Mouse (Mus musculus) midbrain, embryonic 14.5 days (tissue): ENCODE data around the gene Pdgfa. TPM values are rescaled to one million over a fixed set of nuclear protein-coding genes. Genes with fewer than 3 reads are reported as not detected.

Source experiments
- ATAC-seq: fragments of 200-750 bp; cut with Nextera tagmentation; 2 replicates; pipeline ENCODE4 v1.8.0; 2017; ENCODE audit warnings: moderate number of reproducible peaks, moderate library complexity; ENCODE audit not compliant: low FRiP score, low TSS enrichment
- DNase-seq: peaks from one replicate; pipeline ENCODE4 v3.0.0-alpha.2; 2015
- H3K27ac ChIP-seq: fragments of 300-500 bp; sonication (generic); replicated peaks from 2 replicates; pipeline ENCODE4 v1.5.1; 2014; ENCODE audit warnings: mild to moderate bottlenecking, low read depth, low read length, moderate library complexity
- H3K27me3 ChIP-seq: fragments of 300-500 bp; sonication (generic); 2 replicates; pipeline ENCODE4 v1.6.1; 2014; ENCODE audit warnings: low read length, control low read depth, mixed read lengths; ENCODE audit not compliant: control insufficient read depth, insufficient read depth
- H3K36me3 ChIP-seq: fragments of 300-500 bp; sonication (generic); 2 replicates; pipeline ENCODE4 v1.6.1; 2014; ENCODE audit warnings: low read length, control low read depth; ENCODE audit not compliant: control insufficient read depth, insufficient read depth
- H3K4me1 ChIP-seq: fragments of 300-500 bp; sonication (generic); 2 replicates; pipeline ENCODE4 v1.6.1; 2014; ENCODE audit warnings: mild to moderate bottlenecking, antibody characterized with exemption, low read length, control low read depth; ENCODE audit not compliant: control insufficient read depth, insufficient read depth
- H3K4me2 ChIP-seq: fragments of 300-500 bp; sonication (generic); 2 replicates; pipeline ENCODE4 v1.6.1; 2014; ENCODE audit warnings: mild to moderate bottlenecking, low read length, moderate library complexity
- H3K4me3 ChIP-seq: fragments of 300-500 bp; sonication (generic); replicated peaks from 2 replicates; pipeline ENCODE4 v1.5.1; 2014; ENCODE audit warnings: low read depth, low read length
- H3K9ac ChIP-seq: fragments of 300-500 bp; sonication (generic); replicated peaks from 2 replicates; pipeline ENCODE4 v1.6.1; 2014; ENCODE audit warnings: mild to moderate bottlenecking, low read length, moderate library complexity
- H3K9me3 ChIP-seq: fragments of 300-500 bp; sonication (generic); 2 replicates; pipeline ENCODE4 v1.6.1; 2016; ENCODE audit warnings: low read length, control low read depth, mixed read lengths; ENCODE audit not compliant: control insufficient read depth
- WGBS: fragments of 180-500 bp; shearing (Covaris S2); extraction: QIAGEN DNeasy Blood & Tissue Kit; methylation state at CpG from one replicate; pipeline ENCODE4 v1.1.7; 2014; 5-methylcytosine and 5-hydroxymethylcytosine counted together
- polyA plus RNA-seq: library from polyadenylated mRNA; unstranded; fragments of >200 nt; fragmentation: Nextera tagmentation; extraction: Ambion mirVana; gene quantifications from 2 replicates; pipeline ENCODE4 v1.2.1, GENCODE M21; 2014

Gene Pdgfa
- polyA plus RNA-seq, 1 experiment from 2014 or later = 16.2 TPM

- Histone ChIP-seq H3K9me3 (peaks cover 4% of the 10 kb centered on the region), H3K36me3 (no peaks in the 10 kb centered on the region), H3K4me3 (peak overlapping the region; percentile 58), H3K27ac (no peak overlapping the region), H3K4me2 (peak overlapping the region; percentile 94), H3K27me3 (peaks cover 54% of the 10 kb centered on the region), H3K9ac (no peak overlapping the region; the same call in 1 of the 2 replicates), H3K4me1 (peaks cover 33% of the 10 kb centered on the region)
- peak; percentile 53 for DNase-seq
- WGBS = under 1% methylated on average over 30 of the region's 30 CpGs
- ATAC-seq = no peak
Observed at GRCm38 (mm10) chr5:138997936-138998580, 888 bp upstream of the Pdgfa start.

DNA sequence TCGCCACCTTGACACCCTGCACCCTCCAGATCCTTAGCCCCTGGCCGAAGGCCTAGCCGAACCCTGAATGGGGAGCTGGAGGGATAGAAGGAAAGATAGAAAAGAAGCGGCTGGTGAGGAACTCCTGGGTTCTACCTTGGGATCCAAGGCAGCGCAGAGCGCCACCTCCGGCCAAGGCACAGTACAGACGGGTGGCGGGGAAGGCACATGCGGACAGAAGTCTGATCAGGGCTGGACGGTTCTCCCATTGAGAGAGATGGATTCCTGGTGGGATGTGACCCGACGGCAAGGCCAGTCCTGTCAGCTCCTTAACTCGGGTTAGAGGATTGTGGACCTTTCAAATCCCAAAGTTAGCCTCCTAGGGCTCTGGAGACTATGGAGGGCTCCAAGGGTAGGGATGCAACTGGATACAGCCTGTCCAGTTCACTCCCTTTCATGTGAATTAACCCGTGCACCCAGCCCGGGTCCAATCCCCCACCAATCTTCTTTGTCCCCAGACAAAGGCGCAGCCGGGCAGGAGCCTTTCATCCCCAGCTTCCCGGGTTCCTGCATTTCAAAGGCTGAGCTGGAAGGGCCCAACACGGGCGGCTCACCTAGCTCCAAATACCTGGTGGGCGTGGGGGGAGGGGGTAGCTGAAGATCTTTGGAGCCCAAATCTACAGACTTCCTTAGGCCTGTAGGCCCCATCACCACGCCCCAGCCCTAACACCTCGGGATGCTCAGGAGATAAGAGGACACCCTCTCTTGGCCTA lies 672 bp downstream of the Pdgfa start:
- peak overlapping the region; percentile 58 for H3K4me3 ChIP-seq
- peak overlapping the region; percentile 85; the same call in 1 of the 2 replicates for H3K27ac ChIP-seq
- WGBS = 3% methylated on average over 24 of the region's 24 CpGs
- no peak for ATAC-seq
- peaks cover 69% of the 10 kb centered on the region for H3K27me3 ChIP-seq
- peak; percentile 65 for DNase-seq
- peak overlapping the region; percentile 75; the same call in 1 of the 2 replicates for H3K9ac ChIP-seq
- H3K36me3 ChIP-seq = no peaks in the 10 kb centered on the region
- peak overlapping the region; percentile 94 for H3K4me2 ChIP-seq
- H3K9me3 ChIP-seq = no peaks in the 10 kb centered on the region
- peaks cover 39% of the 10 kb centered on the region for H3K4me1 ChIP-seq

DNA sequence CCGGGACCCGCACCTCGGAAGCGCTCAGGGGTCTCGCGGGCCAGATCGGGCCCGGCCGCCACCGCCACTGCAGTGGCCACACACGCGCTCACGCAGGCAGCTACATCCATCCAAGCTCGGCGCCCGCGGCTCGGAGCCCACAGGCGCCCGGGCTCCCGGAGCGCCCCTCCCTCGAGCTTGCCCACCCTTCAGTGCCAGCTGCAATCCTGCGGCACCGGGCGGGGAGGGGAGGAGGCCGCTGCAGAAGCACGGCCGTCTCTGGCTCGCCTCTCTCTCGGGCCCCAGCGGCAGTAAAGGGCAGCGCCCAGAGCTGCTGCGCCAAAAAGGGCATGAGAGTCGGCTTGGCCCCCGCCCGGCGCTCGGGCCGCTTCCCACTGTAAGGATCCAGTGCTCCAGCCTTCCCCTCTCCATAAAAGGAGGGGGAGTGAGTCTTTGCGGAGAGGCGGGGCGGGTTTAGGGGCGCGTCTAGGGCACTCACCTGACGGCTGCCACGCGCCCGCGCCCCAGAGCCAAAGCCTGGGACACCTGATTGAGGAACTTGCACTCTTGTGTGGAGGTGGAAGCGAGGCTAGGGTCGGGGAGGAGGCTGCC lies 1.4 kb downstream of the Pdgfa start:
- WGBS = under 1% methylated on average over 45 of the region's 52 CpGs
- peak overlapping the region; percentile 75 for H3K9ac ChIP-seq
- H3K4me1 ChIP-seq = peaks cover 39% of the 10 kb centered on the region
- H3K4me3 ChIP-seq = peak overlapping the region; percentile 58
- peak; percentile 71 for ATAC-seq
- peak; percentile 81 for DNase-seq
- peak overlapping the region; percentile 85 for H3K27ac ChIP-seq
- peak overlapping the region; percentile 94 for H3K4me2 ChIP-seq
- no peaks in the 10 kb centered on the region for H3K9me3 ChIP-seq
- peaks cover 76% of the 10 kb centered on the region for H3K27me3 ChIP-seq
- no peaks in the 10 kb centered on the region for H3K36me3 ChIP-seq

- peak overlapping the region; percentile 85 for H3K27ac ChIP-seq
- peak overlapping the region; percentile 75 for H3K9ac ChIP-seq
- H3K4me2 ChIP-seq = peak overlapping the region; percentile 94
- peak overlapping the region; percentile 58 for H3K4me3 ChIP-seq
- H3K9me3 ChIP-seq = no peaks in the 10 kb centered on the region
- peaks cover 79% of the 10 kb centered on the region for H3K27me3 ChIP-seq
- peaks cover 39% of the 10 kb centered on the region for H3K4me1 ChIP-seq
- under 1% methylated on average over 116 of the region's 127 CpGs for WGBS
- no peaks in the 10 kb centered on the region for H3K36me3 ChIP-seq
- DNase-seq (peak; percentile 81), ATAC-seq (peak; percentile 47)
Observed at GRCm38 (mm10) chr5:138994786-138995720, 2.1 kb downstream of the Pdgfa start.

GRCm38 (mm10) chr5:138994108-138994785 lies 2.9 kb downstream of the Pdgfa start:
- Histone ChIP-seq H3K9ac (peak overlapping the region; percentile 75), H3K27ac (peak overlapping the region; percentile 85), H3K36me3 (no peaks in the 10 kb centered on the region), H3K27me3 (peaks cover 71% of the 10 kb centered on the region), H3K4me1 (peaks cover 39% of the 10 kb centered on the region), H3K4me2 (peak overlapping the region; percentile 94), H3K9me3 (no peaks in the 10 kb centered on the region), H3K4me3 (peak overlapping the region; percentile 58)
- ATAC-seq (no peak), DNase-seq (peak; percentile 41)
- under 1% methylated on average over 48 of the region's 48 CpGs for WGBS

DNA sequence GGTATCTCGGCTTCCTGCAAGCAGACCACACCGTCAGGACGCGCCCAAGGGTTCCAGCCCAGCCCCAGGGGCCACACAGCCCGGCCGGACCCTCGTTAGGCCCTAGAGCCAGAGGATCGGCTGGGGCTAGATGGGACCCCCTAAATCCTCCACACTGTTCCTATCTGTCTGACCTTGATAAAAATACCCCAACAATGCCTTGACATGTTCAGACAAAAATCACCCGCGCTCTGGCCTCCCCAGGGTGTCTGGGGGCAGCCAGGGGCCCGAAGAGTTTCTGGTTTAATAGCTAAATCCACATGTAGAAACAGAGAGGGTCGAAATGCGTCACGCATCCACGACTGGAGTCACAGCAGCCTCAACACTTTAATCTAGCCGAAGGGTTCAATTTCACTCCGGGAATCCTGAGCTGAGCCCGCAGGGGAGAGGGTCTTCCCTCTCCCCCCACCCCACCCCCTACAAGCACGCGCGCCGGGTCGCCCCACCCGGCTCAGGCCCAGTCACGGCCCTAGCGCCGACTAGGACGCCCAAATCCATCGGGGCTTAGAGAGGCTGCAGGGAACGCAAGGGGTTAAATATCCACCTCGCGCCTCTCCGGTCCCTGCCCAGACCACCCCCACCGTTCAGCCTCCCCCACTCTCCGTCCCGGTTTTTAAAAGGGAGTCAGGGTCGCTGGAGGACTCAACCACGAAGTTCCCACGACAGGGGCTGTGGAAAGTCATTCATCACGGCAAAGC lies 3.6 kb downstream of the Pdgfa start:
- Histone ChIP-seq H3K4me2 (peak overlapping the region; percentile 94), H3K9ac (peak overlapping the region; percentile 75), H3K9me3 (no peaks in the 10 kb centered on the region), H3K4me3 (peak overlapping the region; percentile 58), H3K36me3 (no peaks in the 10 kb centered on the region), H3K4me1 (peaks cover 42% of the 10 kb centered on the region), H3K27me3 (peaks cover 64% of the 10 kb centered on the region), H3K27ac (no peak overlapping the region)
- no peak for ATAC-seq
- 1% methylated on average over 40 of the region's 40 CpGs for WGBS
- peak; percentile 41 for DNase-seq

DNA sequence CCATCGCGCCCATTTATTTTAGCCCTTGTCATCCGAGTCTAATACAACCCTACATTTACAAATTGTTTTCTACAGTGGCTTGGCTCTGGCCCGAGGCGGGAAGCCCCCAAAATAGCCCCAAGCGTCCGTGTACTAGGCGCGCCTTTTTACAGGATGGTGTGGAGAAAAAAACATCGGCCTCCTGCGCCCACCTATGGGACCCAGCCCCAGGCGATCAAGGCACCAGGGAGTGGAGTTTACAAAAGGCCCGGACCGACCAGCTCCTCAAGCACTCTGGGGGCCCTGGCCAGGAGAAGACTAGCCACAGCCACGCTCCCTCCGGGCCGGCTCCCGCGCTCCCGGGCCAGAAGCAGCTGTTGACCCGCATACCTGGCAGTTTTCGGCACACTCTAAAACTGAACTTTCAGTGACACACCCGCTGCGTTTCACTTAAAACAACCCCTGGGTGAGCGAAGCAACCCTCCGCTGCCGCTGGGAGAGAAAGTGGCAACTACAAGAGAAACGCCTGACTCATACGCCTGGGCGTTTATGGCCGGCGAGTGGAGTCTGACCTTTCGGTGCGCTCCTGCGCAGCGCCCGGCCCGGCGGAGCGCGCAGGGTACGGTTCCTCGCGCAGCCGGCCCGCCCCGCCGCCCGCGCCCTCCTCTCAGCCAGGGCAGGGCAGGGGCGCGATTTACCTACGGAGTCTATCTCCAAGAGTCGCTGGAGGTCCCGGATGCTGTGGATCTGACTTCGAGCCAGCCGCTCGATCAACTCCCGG lies 4.4 kb downstream of the Pdgfa start:
- no peak overlapping the region for H3K27ac ChIP-seq
- peaks cover 56% of the 10 kb centered on the region for H3K27me3 ChIP-seq
- H3K4me1 ChIP-seq = peaks cover 37% of the 10 kb centered on the region
- peak; percentile 48 for DNase-seq
- 2% methylated on average over 59 of the region's 59 CpGs for WGBS
- peak overlapping the region; percentile 58 for H3K4me3 ChIP-seq
- peak overlapping the region; percentile 75; the same call in 1 of the 2 replicates for H3K9ac ChIP-seq
- no peaks in the 10 kb centered on the region for H3K9me3 ChIP-seq
- peaks cover 4% of the 10 kb centered on the region; the same call in 1 of the 2 replicates for H3K36me3 ChIP-seq
- ATAC-seq = no peak
- peak overlapping the region; percentile 94 for H3K4me2 ChIP-seq
